Mouse (Mus musculus) small intestine, adult 10 weeks (tissue): ENCODE results near the gene Dusp3. TPM values are rescaled to one million over a fixed set of nuclear protein-coding genes. Genes with fewer than 3 reads are reported as not detected.

Source experiments
- polyA plus RNA-seq: library from polyadenylated mRNA; stranded (reverse); fragments of 350-450 nt; fragmentation: Illumina TruSeq; extraction: RNeasy Lipid Tissue Mini Kit (QIAGEN cat#74804); gene quantifications from one replicate; pipeline ENCODE4 v1.2.3, GENCODE M21; 2014; ENCODE audit warnings: low replicate concordance

Dusp3 gene
- polyA plus RNA-seq: 5.8 TPM

GRCm38 (mm10) chr11:101986913-101987312 lies at the start of gene Dusp3:
Gene Dusp3, minus strand, starts transcription at chr11:101987013.

GRCm38 (mm10) chr11:102028087-102028816 lies 41.4 kb upstream of the Dusp3 start, which contains the start of gene Mpp3:
Gene Mpp3, minus strand, starts transcription at chr11:102028461.

GRCm38 (mm10) chr11:101984054-101985025 lies 2.5 kb downstream of the Dusp3 start, which contains the start of gene Cfap97d1:
Gene Cfap97d1, plus strand, starts transcription at chr11:101984279.

GRCm38 (mm10) chr11:101966965-101967614 lies 19.7 kb downstream of the Dusp3 start, which contains the start of gene Sost:
Gene Sost, minus strand, starts transcription at chr11:101967015.

Other genes with a start within 250 kb of the Dusp3 start
- gene Etv4, start 201.6 kb downstream of the Dusp3 start, polyA plus RNA-seq: not detected
- gene Meox1, start 92.6 kb downstream of the Dusp3 start, polyA plus RNA-seq: 1.3 TPM
- gene Sost, start 20.0 kb downstream of the Dusp3 start, polyA plus RNA-seq: not detected
- gene Cfap97d1, start 2.7 kb downstream of the Dusp3 start, polyA plus RNA-seq: not detected
- 0.30 TPM for gene Mpp3, start 41.4 kb upstream of the Dusp3 start, polyA plus RNA-seq
- 3.2 TPM for gene Cd300lg, start 54.5 kb upstream of the Dusp3 start, polyA plus RNA-seq
- gene Mpp2, start 101.5 kb upstream of the Dusp3 start, polyA plus RNA-seq: not detected
- not detected for gene Ppy, start 114.3 kb upstream of the Dusp3 start, polyA plus RNA-seq
- not detected for gene Pyy, start 120.8 kb upstream of the Dusp3 start, polyA plus RNA-seq
- 0.26 TPM for gene Nags, start 158.5 kb upstream of the Dusp3 start, polyA plus RNA-seq
- 2.4 TPM for gene Tmem101, start 169.4 kb upstream of the Dusp3 start, polyA plus RNA-seq
- gene Lsm12, start 198.3 kb upstream of the Dusp3 start, polyA plus RNA-seq: 50.0 TPM
- 1.1 TPM for gene G6pc3, start 202.6 kb upstream of the Dusp3 start, polyA plus RNA-seq
- 1.2 TPM for gene Hdac5, start 243.2 kb upstream of the Dusp3 start, polyA plus RNA-seq